Mouse (Mus musculus) stomach, embryonic 16.5 days (tissue): ENCODE measurements around the gene Clec14a. TPM values are rescaled to one million over a fixed set of nuclear protein-coding genes. Genes with fewer than 3 reads are reported as not detected.

Source experiments
- ATAC-seq: fragments of 200-750 bp; cut with Nextera tagmentation; 2 replicates; pipeline ENCODE4 v1.8.0; 2017; ENCODE audit warnings: moderate number of reproducible peaks, moderate TSS enrichment; ENCODE audit not compliant: insufficient read depth, low FRiP score
- H3K27ac ChIP-seq: fragments of 300-500 bp; sonication (generic); 2 replicates; pipeline ENCODE4 v1.5.1; 2014; ENCODE audit warnings: low read length
- H3K27me3 ChIP-seq: fragments of 300-500 bp; sonication (generic); 2 replicates; pipeline ENCODE4 v1.6.1; 2014; ENCODE audit warnings: low read length, control low read depth, mixed read lengths; ENCODE audit not compliant: control insufficient read depth, insufficient read depth
- H3K36me3 ChIP-seq: fragments of 300-500 bp; sonication (generic); 2 replicates; pipeline ENCODE4 v1.6.1; 2014; ENCODE audit warnings: low read length; ENCODE audit not compliant: control insufficient read depth, insufficient read depth
- H3K4me1 ChIP-seq: fragments of 300-500 bp; sonication (generic); 2 replicates; pipeline ENCODE4 v1.6.1; 2014; ENCODE audit warnings: low read length, control low read depth, mixed read lengths; ENCODE audit not compliant: control insufficient read depth, insufficient read depth
- H3K4me2 ChIP-seq: fragments of 300-500 bp; sonication (generic); 2 replicates; pipeline ENCODE4 v1.6.1; 2014; ENCODE audit warnings: low read depth, low read length, mixed read lengths
- H3K4me3 ChIP-seq: fragments of 300-500 bp; sonication (generic); replicated peaks from 2 replicates; pipeline ENCODE4 v1.5.1; 2014; ENCODE audit warnings: mild to moderate bottlenecking, low read length
- H3K9ac ChIP-seq: fragments of 300-500 bp; sonication (generic); 2 replicates; pipeline ENCODE4 v1.6.1; 2014; ENCODE audit warnings: low read length
- H3K9me3 ChIP-seq: fragments of 300-500 bp; sonication (generic); replicated peaks from 2 replicates; pipeline ENCODE4 v1.6.1; 2016; ENCODE audit warnings: low read length, control low read depth; ENCODE audit not compliant: control insufficient read depth
- WGBS: fragments of 180-500 bp; shearing (Covaris S2); extraction: QIAGEN DNeasy Blood & Tissue Kit; methylation state at CpG from one replicate; pipeline ENCODE4 v1.1.7; 2014; 5-methylcytosine and 5-hydroxymethylcytosine counted together
- polyA plus RNA-seq: library from polyadenylated mRNA; unstranded; fragments of >200 nt; fragmentation: Nextera tagmentation; extraction: Ambion mirVana; gene quantifications from 2 replicates; pipeline ENCODE4 v1.2.1, GENCODE M21; 2015

The Clec14a gene
- polyA plus RNA-seq, 1 experiment from 2014 or later = 11.3 TPM

DNA sequence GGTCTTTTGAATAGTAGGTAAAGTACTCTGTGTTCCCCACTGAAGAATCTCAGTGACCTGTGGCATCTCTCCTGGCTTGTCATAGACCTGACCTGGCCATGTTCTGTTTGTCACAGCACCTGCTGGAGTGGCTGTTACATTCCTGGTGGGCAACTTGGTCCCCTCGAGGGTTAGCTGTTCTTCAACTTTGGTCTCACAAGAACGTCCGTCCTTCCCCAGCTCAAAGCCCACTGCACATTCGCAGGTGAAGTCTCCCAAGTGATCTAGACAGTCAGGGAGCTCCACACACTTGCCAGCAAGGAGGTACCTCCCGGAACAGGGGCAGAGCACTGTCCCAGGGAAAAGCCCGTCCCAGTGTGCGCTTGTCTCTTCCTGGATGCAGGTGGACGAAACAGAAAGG, 1.3 kb downstream of the Clec14a start:
- Histone ChIP-seq H3K9me3 (no peaks in the 10 kb centered on the region), H3K4me2 (peak overlapping the region; percentile 68), H3K36me3 (no peaks in the 10 kb centered on the region), H3K27ac (peak overlapping the region; percentile 79), H3K4me3 (peak overlapping the region; percentile 48), H3K27me3 (no peaks in the 10 kb centered on the region), H3K4me1 (peaks cover 11% of the 10 kb centered on the region; the same call in 1 of the 2 replicates), H3K9ac (peak overlapping the region; percentile 73)
- WGBS = 37% methylated on average over 8 of the region's 8 CpGs
- no peak for ATAC-seq

DNA sequence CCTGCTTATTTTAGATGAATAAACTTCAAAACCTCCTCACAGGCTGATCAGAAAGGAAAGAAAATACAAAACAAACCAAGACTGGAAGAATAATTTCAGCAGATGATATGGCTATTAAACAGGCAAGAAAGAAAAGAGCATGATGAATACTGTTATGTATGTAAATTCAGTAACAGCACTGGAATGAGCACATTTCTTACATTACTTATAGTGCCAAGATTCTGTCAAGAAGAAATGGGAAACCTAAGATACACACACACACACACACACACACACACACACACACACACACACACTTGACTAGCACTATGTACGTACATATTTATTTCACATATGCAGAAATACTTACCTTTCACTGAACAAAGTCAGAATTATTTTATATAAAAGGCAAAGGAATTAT, 17.2 kb downstream of the Clec14a start:
- H3K9ac ChIP-seq = no peak overlapping the region
- H3K27me3 ChIP-seq = no peaks in the 10 kb centered on the region
- no peak overlapping the region for H3K4me2 ChIP-seq
- H3K4me3 ChIP-seq = no peak overlapping the region
- ATAC-seq = no peak
- no peaks in the 10 kb centered on the region for H3K36me3 ChIP-seq
- H3K4me1 ChIP-seq = no peaks in the 10 kb centered on the region
- no peak overlapping the region for H3K27ac ChIP-seq
- H3K9me3 ChIP-seq = no peaks in the 10 kb centered on the region
- WGBS = 61% methylated on average over 1 of the region's 1 CpGs

DNA sequence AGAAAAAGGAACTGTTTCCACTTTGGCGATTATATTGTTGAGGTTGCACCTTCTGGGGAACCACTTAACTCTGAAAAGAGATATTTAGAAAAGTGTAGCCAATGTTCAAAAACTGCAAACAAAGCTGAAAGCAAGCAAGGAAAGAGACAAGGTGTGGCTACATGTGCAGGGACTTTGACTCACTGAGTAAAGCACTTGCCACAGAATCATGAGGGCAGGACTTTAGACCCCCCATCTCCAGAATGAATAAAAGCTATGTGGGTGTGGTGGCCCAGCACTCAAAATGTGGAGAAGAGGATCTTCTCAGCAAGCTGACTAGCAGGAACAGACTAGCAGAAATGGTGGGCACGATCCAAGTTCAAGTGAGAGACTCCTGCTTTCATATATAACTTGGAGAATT, 36.6 kb downstream of the Clec14a start:
- Histone ChIP-seq H3K27ac (no peak overlapping the region), H3K4me2 (no peak overlapping the region), H3K9me3 (no peaks in the 10 kb centered on the region), H3K4me1 (no peaks in the 10 kb centered on the region), H3K9ac (no peak overlapping the region), H3K4me3 (no peak overlapping the region), H3K36me3 (no peaks in the 10 kb centered on the region), H3K27me3 (no peaks in the 10 kb centered on the region)
- ATAC-seq = no peak
- WGBS = 77% methylated on average over 2 of the region's 2 CpGs

DNA sequence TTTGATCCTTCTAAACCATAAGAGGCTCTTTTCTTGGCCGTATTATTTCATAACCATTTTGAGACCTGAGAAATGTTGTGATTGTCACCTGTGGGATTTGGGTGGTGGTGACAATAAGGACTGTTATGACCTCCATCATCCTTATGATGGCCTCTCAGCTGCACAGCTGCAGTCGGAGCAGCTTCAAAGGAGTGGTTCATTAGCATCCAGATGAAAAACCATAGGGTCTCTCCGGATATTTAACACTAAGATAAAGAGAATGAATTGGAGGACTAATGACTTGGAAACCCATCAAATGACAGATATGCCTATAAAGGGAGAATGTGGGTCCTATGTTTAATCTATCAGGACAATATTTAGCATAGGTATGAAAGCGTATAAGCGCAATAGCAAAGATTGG, 43.4 kb downstream of the Clec14a start:
- Histone ChIP-seq H3K4me3 (no peak overlapping the region), H3K4me2 (no peak overlapping the region), H3K9me3 (no peaks in the 10 kb centered on the region), H3K9ac (no peak overlapping the region), H3K27ac (no peak overlapping the region), H3K27me3 (no peaks in the 10 kb centered on the region), H3K4me1 (no peaks in the 10 kb centered on the region), H3K36me3 (no peaks in the 10 kb centered on the region)
- no peak for ATAC-seq
- WGBS = 84% methylated on average over 5 of the region's 5 CpGs

DNA sequence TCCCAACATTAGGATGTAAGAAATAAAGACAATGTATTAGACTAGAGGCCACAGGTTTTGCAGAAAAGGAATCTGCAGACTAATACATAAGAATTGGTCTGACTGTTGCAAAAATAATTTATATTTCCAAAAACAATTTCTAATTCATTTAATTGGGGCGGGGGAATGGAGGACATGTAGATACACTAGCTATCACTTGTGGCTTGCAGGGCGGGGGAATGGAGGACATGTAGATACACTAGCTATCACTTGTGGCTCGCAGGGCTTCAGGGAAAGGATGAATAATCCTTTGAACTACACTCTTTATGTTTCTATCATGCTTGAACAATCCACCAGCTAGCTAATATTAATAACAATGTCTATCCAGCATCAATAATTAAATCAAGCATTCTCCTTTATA, 50.0 kb downstream of the Clec14a start:
- H3K9me3 ChIP-seq = no peaks in the 10 kb centered on the region
- no peaks in the 10 kb centered on the region for H3K36me3 ChIP-seq
- H3K27me3 ChIP-seq = no peaks in the 10 kb centered on the region
- H3K4me3 ChIP-seq = no peak overlapping the region
- no peak for ATAC-seq
- H3K4me2 ChIP-seq = no peak overlapping the region
- no peak overlapping the region for H3K9ac ChIP-seq
- H3K4me1 ChIP-seq = peaks cover 5% of the 10 kb centered on the region; the same call in 1 of the 2 replicates
- no peak overlapping the region for H3K27ac ChIP-seq
- 87% methylated on average over 3 of the region's 3 CpGs for WGBS

DNA sequence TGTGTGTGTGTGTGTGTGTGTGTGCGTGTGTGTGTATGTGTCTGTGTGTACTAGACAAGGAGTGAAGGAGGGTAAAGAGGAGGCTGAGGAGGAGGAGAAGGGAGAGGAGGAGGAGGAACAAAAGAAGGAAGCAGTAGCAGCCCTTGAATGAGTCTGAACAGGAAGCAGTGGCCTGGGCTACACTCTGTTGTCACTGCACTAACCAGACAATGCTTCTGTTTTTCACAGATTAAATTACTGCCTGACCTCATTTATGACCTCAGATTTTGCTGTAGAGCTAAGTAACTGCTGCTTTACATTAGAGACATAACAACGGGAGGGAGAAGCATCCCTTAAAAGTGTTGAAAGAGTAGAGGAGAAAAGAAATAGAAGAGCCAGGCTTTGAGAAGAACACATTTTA, 52.9 kb downstream of the Clec14a start:
- peaks cover 24% of the 10 kb centered on the region for H3K4me1 ChIP-seq
- H3K36me3 ChIP-seq = no peaks in the 10 kb centered on the region
- H3K27ac ChIP-seq = no peak overlapping the region
- 53% methylated on average over 2 of the region's 2 CpGs for WGBS
- H3K4me3 ChIP-seq = no peak overlapping the region
- no peak overlapping the region for H3K4me2 ChIP-seq
- ATAC-seq = no peak
- no peaks in the 10 kb centered on the region for H3K9me3 ChIP-seq
- peaks cover 24% of the 10 kb centered on the region for H3K27me3 ChIP-seq
- no peak overlapping the region for H3K9ac ChIP-seq

Other genes starting within 250 kb of the Clec14a start
- 1.1 and 1.2 TPM in 2 replicates for gene Sstr1, start 57.5 kb downstream of the Clec14a start, polyA plus RNA-seq